Comparison of ENCODE assay signal across 28 mouse cellular contexts in genomic region chr9:61077807-61078206, GRCm38 (mm10).
"Had no signal": no experiment of that assay in that cellular context is flagged by ENCODE, and none has a peak within 500 bp of the region (broad histone marks: within the 10 kb centered on the region; RNA-seq: fewer than 3 reads in every experiment).

No protein-coding gene starts in this region.

- ATAC-seq: liver, embryonic 12.5 days; liver, postnatal 0 days; lung, postnatal 0 days; midbrain, embryonic 13.5 days; midbrain, embryonic 15.5 days; midbrain, embryonic 16.5 days had no signal

- H3K27me3 ChIP-seq: liver, embryonic 13.5 days; liver, embryonic 15.5 days; midbrain, embryonic 15.5 days had no signal

- H3K36me3 ChIP-seq: limb, embryonic 10.5 days; limb, embryonic 12.5 days; limb, embryonic 13.5 days; limb, embryonic 15.5 days; liver, embryonic 12.5 days; liver, embryonic 13.5 days; liver, embryonic 15.5 days; lung, embryonic 15.5 days; midbrain, embryonic 10.5 days; midbrain, embryonic 12.5 days; midbrain, embryonic 13.5 days; midbrain, embryonic 15.5 days; neural tube, embryonic 12.5 days; neural tube, embryonic 13.5 days had no signal

- H3K27ac ChIP-seq: limb, embryonic 10.5 days; limb, embryonic 12.5 days; limb, embryonic 13.5 days; limb, embryonic 15.5 days; liver, embryonic 12.5 days; liver, embryonic 13.5 days; liver, embryonic 14.5 days; liver, embryonic 15.5 days; lung, embryonic 15.5 days; macrophage; midbrain, embryonic 10.5 days; midbrain, embryonic 12.5 days; midbrain, embryonic 13.5 days; midbrain, embryonic 15.5 days; neural tube, embryonic 12.5 days; neural tube, embryonic 13.5 days had no signal

- H3K9ac ChIP-seq: limb, embryonic 12.5 days; limb, embryonic 13.5 days; limb, embryonic 15.5 days; liver, embryonic 12.5 days; liver, embryonic 13.5 days; liver, embryonic 14.5 days; liver, embryonic 15.5 days; liver, postnatal 0 days; lung, embryonic 15.5 days; midbrain, embryonic 12.5 days; midbrain, embryonic 13.5 days; midbrain, embryonic 15.5 days; neural tube, embryonic 12.5 days; neural tube, embryonic 13.5 days had no signal

- H3K4me3 ChIP-seq: limb, embryonic 10.5 days; limb, embryonic 12.5 days; limb, embryonic 13.5 days; limb, embryonic 15.5 days; liver, embryonic 12.5 days; liver, embryonic 13.5 days; liver, embryonic 15.5 days; lung, embryonic 15.5 days; megakaryocyte, embryonic 14.5 days; midbrain, embryonic 10.5 days; midbrain, embryonic 12.5 days; midbrain, embryonic 13.5 days; midbrain, embryonic 15.5 days; myocyte; neural tube, embryonic 12.5 days; neural tube, embryonic 13.5 days had no signal

- H3K9me3 ChIP-seq: limb, embryonic 10.5 days; limb, embryonic 12.5 days; limb, embryonic 13.5 days; limb, embryonic 15.5 days; liver, embryonic 12.5 days; liver, embryonic 13.5 days; liver, embryonic 15.5 days; lung, embryonic 15.5 days; megakaryocyte, embryonic 14.5 days; midbrain, embryonic 10.5 days; midbrain, embryonic 12.5 days; midbrain, embryonic 13.5 days; midbrain, embryonic 15.5 days; neural tube, embryonic 12.5 days; neural tube, embryonic 13.5 days had no signal

- H3K4me1 ChIP-seq: limb, embryonic 10.5 days; limb, embryonic 12.5 days; limb, embryonic 13.5 days; limb, embryonic 15.5 days; liver, embryonic 12.5 days; liver, embryonic 13.5 days; liver, embryonic 15.5 days; lung, embryonic 15.5 days; megakaryocyte, embryonic 14.5 days had no signal

- H3K4me2 ChIP-seq: limb, embryonic 12.5 days; limb, embryonic 13.5 days; limb, embryonic 15.5 days; liver, embryonic 11.5 days; liver, embryonic 12.5 days; liver, embryonic 13.5 days; liver, embryonic 15.5 days; lung, embryonic 15.5 days; midbrain, embryonic 11.5 days; midbrain, embryonic 12.5 days; midbrain, embryonic 13.5 days; midbrain, embryonic 15.5 days; neural tube, embryonic 12.5 days; neural tube, embryonic 13.5 days had no signal

- DNase-seq: left cerebral cortex, postnatal 4 days; liver; liver, embryonic 13.5 days; liver, postnatal 0 days; lung, adult 18-20 months; lung, adult 2 months; lung, postnatal 14 days had no signal
